Mouse (Mus musculus) intestine, embryonic 14.5 days (tissue): ENCODE data around the gene Gja4. TPM values are rescaled to one million over a fixed set of nuclear protein-coding genes. Genes with fewer than 3 reads are reported as not detected.

ENCODE experiments used
- ATAC-seq: fragments of 200-750 bp; cut with Nextera tagmentation; replicated peaks from 2 replicates; pipeline ENCODE4 v1.8.0; 2017; ENCODE audit warnings: low read depth, moderate number of reproducible peaks, moderate TSS enrichment, moderate library complexity; ENCODE audit not compliant: low FRiP score, low TSS enrichment
- DNase-seq: peaks from one replicate; pipeline ENCODE4 v3.0.0-alpha.2; 2018; ENCODE audit warnings: low spot score
- H3K27ac ChIP-seq: fragments of 300-500 bp; sonication (generic); 2 replicates; pipeline ENCODE4 v1.5.1; 2014; ENCODE audit warnings: low read depth, mild to moderate bottlenecking, control low read depth
- H3K27me3 ChIP-seq: fragments of 300-500 bp; sonication (generic); replicated peaks from 2 replicates; pipeline ENCODE4 v1.6.1; 2014; ENCODE audit warnings: low read length, control low read depth; ENCODE audit not compliant: control insufficient read depth, insufficient read depth
- H3K36me3 ChIP-seq: fragments of 300-500 bp; sonication (generic); 2 replicates; pipeline ENCODE4 v1.6.1; 2014; ENCODE audit warnings: low read length, control low read depth; ENCODE audit not compliant: control insufficient read depth, insufficient read depth
- H3K4me1 ChIP-seq: fragments of 300-500 bp; sonication (generic); replicated peaks from 2 replicates; pipeline ENCODE4 v1.6.1; 2014; ENCODE audit warnings: low read length, control low read depth, mixed read lengths; ENCODE audit not compliant: control insufficient read depth, insufficient read depth
- H3K4me2 ChIP-seq: fragments of 300-500 bp; sonication (generic); 2 replicates; pipeline ENCODE4 v1.6.1; 2014; ENCODE audit warnings: low read length
- H3K4me3 ChIP-seq: fragments of 300-500 bp; sonication (generic); 2 replicates; pipeline ENCODE4 v1.5.1; 2014; ENCODE audit warnings: low read depth, low read length, control low read depth, mixed read lengths
- H3K9ac ChIP-seq: fragments of 300-500 bp; sonication (generic); 2 replicates; pipeline ENCODE4 v1.6.1; 2014; ENCODE audit warnings: mild to moderate bottlenecking, low read length
- H3K9me3 ChIP-seq: fragments of 300-500 bp; sonication (generic); 2 replicates; pipeline ENCODE4 v1.6.1; 2016; ENCODE audit warnings: low read length, control low read depth; ENCODE audit not compliant: control insufficient read depth
- WGBS: fragments of 180-500 bp; shearing (Covaris S2); extraction: QIAGEN DNeasy Blood & Tissue Kit; methylation state at CpG from one replicate; pipeline ENCODE4 v1.1.7; 2014; 5-methylcytosine and 5-hydroxymethylcytosine counted together
- polyA plus RNA-seq: library from polyadenylated mRNA; unstranded; fragments of >200 nt; fragmentation: Nextera tagmentation; extraction: Ambion mirVana; gene quantifications from 2 replicates; pipeline ENCODE4 v1.2.1, GENCODE M21; 2014

Gene Gja4
- polyA plus RNA-seq, 1 experiment from 2014 or later: 22.9 TPM

DNA sequence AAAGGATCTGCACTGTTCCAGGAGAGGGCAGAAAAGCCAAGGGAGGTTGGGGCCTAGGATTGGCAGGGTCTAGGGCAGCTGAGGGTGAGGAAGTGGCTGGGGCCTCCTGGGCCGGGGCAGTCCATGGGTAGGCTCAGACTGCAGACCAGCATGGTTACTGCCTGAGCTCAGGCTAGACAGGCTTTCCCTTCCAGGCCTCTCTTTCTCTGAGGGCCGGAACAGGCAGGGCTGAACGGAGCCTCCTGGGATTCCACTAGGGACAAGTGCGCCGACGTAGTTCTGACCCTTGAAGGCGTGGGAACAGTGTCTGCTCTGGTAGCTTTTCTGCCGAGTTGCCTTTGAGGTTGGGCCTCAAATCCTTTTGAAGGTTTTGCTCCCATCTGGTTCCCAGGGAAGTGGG, 1.9 kb upstream of the Gja4 start:
- no peaks in the 10 kb centered on the region for H3K36me3 ChIP-seq
- no peaks in the 10 kb centered on the region for H3K9me3 ChIP-seq
- no peak overlapping the region for H3K27ac ChIP-seq
- 87% methylated on average over 8 of the region's 8 CpGs for WGBS
- no peak overlapping the region for H3K4me2 ChIP-seq
- H3K4me1 ChIP-seq: no peaks in the 10 kb centered on the region; the same call in 1 of the 2 replicates
- DNase-seq (no peak), ATAC-seq (no peak)
- H3K4me3 ChIP-seq: no peak overlapping the region
- H3K9ac ChIP-seq: no peak overlapping the region
- H3K27me3 ChIP-seq: peaks cover 19% of the 10 kb centered on the region

DNA sequence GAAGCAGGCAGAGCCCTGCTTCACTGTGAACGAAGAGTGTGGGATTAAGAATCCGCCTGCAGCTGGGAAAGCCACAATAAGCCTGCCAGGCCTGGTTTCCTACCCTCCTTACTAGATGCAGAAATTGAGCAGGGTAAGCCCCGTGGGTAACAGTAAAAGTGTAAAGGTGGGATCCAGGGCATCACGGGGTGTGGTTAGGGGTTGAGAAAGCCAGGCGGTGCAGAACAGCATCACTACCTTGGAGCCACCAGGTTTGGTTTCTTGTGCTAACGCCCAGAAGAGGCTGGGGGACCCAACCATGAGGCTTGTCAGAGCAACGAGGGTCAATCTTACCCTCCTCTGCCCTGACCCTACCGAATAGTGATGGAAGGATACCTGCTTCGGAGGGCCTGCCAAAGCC, 746 bp upstream of the Gja4 start:
- Histone ChIP-seq H3K27me3 (peaks cover 13% of the 10 kb centered on the region), H3K4me2 (no peak overlapping the region), H3K9ac (no peak overlapping the region), H3K36me3 (no peaks in the 10 kb centered on the region), H3K27ac (no peak overlapping the region), H3K4me3 (no peak overlapping the region), H3K9me3 (no peaks in the 10 kb centered on the region), H3K4me1 (no peaks in the 10 kb centered on the region; the same call in 1 of the 2 replicates)
- 43% methylated on average over 9 of the region's 9 CpGs for WGBS
- ATAC-seq: no peak
- no peak for DNase-seq

DNA sequence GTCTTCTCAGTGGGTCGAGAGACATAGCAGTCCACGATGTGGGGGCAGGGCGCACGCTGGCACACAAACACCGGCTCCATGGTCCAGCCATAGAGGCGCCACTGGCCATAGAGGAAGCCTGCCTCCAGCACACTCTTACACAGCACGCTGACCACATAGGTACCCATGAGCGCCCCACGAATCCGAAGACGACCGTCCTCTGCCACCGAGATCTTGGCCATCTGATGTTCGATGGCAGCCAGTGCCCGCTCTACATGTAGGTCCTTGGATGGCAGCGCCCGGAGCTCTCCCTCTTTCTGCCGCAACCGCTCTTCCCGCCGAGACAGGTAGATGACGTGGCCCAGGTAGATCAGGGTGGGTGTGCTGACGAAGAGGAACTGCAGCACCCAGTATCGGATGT, 1.5 kb downstream of the Gja4 start:
- Histone ChIP-seq H3K9ac (no peak overlapping the region), H3K27ac (no peak overlapping the region), H3K4me3 (no peak overlapping the region), H3K4me2 (no peak overlapping the region), H3K9me3 (no peaks in the 10 kb centered on the region), H3K36me3 (no peaks in the 10 kb centered on the region), H3K4me1 (no peaks in the 10 kb centered on the region; the same call in 1 of the 2 replicates), H3K27me3 (peaks cover 13% of the 10 kb centered on the region)
- ATAC-seq (no peak), DNase-seq (no peak)
- 64% methylated on average over 24 of the region's 24 CpGs for WGBS

DNA sequence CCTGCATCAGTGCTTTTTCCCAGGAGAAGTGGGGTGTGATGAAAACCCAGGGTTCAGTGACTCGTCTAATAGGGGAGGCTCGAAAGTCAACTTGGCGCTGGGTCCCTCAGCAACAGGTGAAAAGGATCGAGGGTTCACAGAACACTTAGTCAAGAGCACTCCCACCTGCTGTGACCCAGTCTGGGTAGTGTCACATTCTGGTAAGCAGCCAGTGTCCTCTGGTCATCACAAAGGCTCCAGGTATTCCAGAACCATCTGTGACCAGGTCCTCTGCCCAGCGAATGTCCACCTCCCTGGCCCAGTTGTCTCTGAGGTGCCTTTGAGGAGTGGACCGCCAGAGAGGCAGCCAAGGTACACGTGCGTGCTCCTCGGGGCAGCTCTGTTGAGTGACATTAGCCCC, 2.3 kb downstream of the Gja4 start:
- no peak overlapping the region for H3K4me2 ChIP-seq
- H3K9ac ChIP-seq: no peak overlapping the region
- peaks cover 13% of the 10 kb centered on the region for H3K27me3 ChIP-seq
- no peak overlapping the region for H3K27ac ChIP-seq
- H3K9me3 ChIP-seq: no peaks in the 10 kb centered on the region
- no peak for ATAC-seq
- H3K4me3 ChIP-seq: no peak overlapping the region
- 54% methylated on average over 9 of the region's 9 CpGs for whole genome bisulfite sequencing
- H3K36me3 ChIP-seq: no peaks in the 10 kb centered on the region
- H3K4me1 ChIP-seq: no peaks in the 10 kb centered on the region; the same call in 1 of the 2 replicates
- no peak for DNase-seq

DNA sequence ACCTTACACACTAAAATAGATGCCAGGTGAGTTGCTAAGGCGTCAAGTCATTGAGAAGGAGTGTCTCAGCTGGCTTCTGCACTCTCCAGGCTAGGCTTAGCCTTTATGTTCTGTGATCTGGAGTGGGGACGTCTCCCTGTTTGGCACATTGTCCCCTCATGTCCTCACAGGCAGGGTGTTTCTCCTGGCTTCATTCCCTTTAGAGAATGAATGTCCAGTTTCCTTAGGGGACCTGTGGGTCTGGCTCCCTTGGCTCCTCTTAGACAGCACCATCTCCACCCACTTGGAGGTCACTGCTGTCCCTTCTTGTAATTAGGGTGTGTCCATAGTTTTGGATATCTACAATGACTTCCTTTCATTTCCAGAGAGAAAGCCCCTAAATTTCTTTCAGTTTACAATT, 6.9 kb downstream of the Gja4 start:
- Histone ChIP-seq H3K27ac (no peak overlapping the region), H3K9me3 (no peaks in the 10 kb centered on the region), H3K4me3 (no peak overlapping the region), H3K27me3 (peaks cover 2% of the 10 kb centered on the region; the same call in 1 of the 2 replicates), H3K9ac (no peak overlapping the region), H3K36me3 (no peaks in the 10 kb centered on the region), H3K4me2 (no peak overlapping the region), H3K4me1 (no peaks in the 10 kb centered on the region)
- DNase-seq (no peak), ATAC-seq (no peak)
- WGBS: 72% methylated on average over 2 of the region's 2 CpGs

DNA sequence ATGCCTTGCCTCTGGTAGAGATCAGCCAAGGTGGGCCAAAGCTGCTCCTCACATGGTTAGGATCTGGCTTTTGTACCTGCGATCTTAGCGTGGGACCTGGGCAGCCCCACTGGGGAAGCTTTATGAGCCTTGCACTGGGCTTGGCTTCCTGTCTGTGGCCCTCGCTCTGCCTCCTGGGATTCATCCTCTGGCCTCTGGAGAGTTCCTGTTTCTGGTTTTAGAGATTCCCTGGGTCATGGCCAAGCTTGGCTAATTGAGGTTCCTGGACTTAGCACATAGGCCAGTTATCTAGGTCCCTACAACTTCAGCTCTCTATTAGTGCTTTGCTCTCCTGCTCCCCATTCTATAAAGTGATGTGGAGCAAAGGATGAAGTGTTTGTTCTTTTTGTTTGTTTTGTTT, 10.0 kb downstream of the Gja4 start:
- WGBS: 78% methylated on average over 3 of the region's 3 CpGs
- Histone ChIP-seq H3K4me3 (no peak overlapping the region), H3K4me1 (no peaks in the 10 kb centered on the region)

DNA sequence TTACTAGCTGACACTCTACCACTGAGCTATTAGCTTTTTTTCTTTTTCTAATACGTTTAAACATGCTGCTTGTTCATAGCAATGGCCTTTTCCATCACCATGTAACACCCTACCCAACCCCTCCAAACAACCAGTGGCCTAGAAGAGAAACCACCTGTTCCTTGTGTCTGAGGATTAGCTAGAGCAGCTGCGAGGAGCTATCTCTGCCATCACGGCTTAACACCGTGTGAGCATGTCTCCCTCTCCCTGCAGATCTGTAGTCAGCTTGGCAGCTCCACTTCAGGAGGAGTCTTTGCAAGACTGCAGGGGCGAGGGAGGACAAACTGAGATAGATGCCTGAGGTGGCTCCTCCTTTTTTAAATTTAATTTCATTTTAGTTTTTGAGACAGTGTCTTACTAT, 13.3 kb downstream of the Gja4 start:
- H3K4me2 ChIP-seq: no peak overlapping the region
- H3K9ac ChIP-seq: no peak overlapping the region
- no peak overlapping the region for H3K4me3 ChIP-seq
- H3K36me3 ChIP-seq: no peaks in the 10 kb centered on the region
- DNase-seq (no peak), ATAC-seq (no peak)
- H3K27ac ChIP-seq: no peak overlapping the region
- 67% methylated on average over 5 of the region's 5 CpGs for WGBS
- no peaks in the 10 kb centered on the region for H3K9me3 ChIP-seq
- no peaks in the 10 kb centered on the region for H3K4me1 ChIP-seq
- H3K27me3 ChIP-seq: no peaks in the 10 kb centered on the region

More for the DNA sequence above, 10.0 kb downstream of the Gja4 start:
- no peaks in the 10 kb centered on the region for H3K36me3 ChIP-seq
- H3K9ac ChIP-seq: no peak overlapping the region
- no peak for DNase-seq
- no peak overlapping the region for H3K4me2 ChIP-seq
- H3K27ac ChIP-seq: no peak overlapping the region
- H3K27me3 ChIP-seq: no peaks in the 10 kb centered on the region
- H3K9me3 ChIP-seq: no peaks in the 10 kb centered on the region
- no peak for ATAC-seq

DNA sequence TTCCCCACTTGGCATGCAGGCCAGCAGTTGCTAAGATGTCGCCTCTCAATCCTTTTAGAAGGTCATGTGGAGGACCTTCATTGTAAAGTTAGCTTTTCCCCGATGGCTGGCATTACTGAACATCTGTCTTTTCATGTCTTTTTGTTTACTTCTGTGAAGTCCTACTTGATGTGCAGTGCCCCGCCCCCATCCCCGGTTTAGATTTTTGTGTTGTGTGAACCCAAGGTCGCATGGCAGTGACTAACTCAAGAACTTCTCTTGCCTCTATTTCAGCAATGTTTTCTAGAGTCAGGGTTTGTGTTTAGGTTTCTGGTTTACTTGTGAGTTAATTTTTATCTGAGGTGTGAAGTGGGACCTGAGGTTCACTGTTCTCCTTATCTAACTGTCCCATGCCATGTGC, 21.2 kb downstream of the Gja4 start:
- H3K4me3 ChIP-seq: no peak overlapping the region
- 68% methylated on average over 5 of the region's 5 CpGs for WGBS
- H3K9ac ChIP-seq: no peak overlapping the region
- H3K4me2 ChIP-seq: no peak overlapping the region
- no peaks in the 10 kb centered on the region for H3K27me3 ChIP-seq
- H3K27ac ChIP-seq: no peak overlapping the region
- no peak for ATAC-seq
- H3K36me3 ChIP-seq: no peaks in the 10 kb centered on the region
- DNase-seq: no peak
- no peaks in the 10 kb centered on the region for H3K9me3 ChIP-seq
- H3K4me1 ChIP-seq: no peaks in the 10 kb centered on the region

DNA sequence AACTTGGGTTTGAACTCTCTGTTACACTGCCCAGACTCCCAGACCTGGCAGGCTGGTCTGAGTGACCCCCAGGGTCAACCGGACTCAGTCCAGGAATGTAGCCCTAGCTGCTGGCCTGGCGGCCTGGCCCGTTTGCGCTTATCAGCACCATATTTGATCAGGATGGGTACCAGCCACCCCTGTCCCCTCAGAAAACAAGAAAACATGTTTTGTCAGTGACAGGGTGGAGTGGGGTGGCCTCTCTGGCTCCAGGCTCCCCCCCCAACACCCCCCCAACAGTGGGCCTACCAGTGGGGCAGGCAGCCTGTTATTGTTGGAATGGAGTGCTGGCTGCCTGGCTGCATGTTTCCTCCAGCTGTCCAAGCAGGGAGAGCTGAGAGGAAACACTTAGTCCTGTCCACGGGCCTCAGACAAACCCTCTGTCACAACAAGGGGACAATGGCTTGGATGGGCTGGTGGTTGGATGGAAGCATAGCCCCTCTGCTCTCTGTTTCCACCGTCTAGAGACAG, 24.7 kb downstream of the Gja4 start:
- Histone ChIP-seq H3K27me3 (no peaks in the 10 kb centered on the region), H3K9ac (no peak overlapping the region), H3K36me3 (no peaks in the 10 kb centered on the region), H3K4me3 (no peak overlapping the region), H3K9me3 (no peaks in the 10 kb centered on the region), H3K27ac (no peak overlapping the region), H3K4me2 (no peak overlapping the region), H3K4me1 (no peaks in the 10 kb centered on the region)
- no peak for DNase-seq
- no peak for ATAC-seq
- 51% methylated on average over 6 of the region's 6 CpGs for WGBS
